Mouse (Mus musculus): Measurements from ENCODE around the gene Rcan1. TPM values are rescaled to one million over a fixed set of nuclear protein-coding genes. Genes with fewer than 3 reads are reported as not detected.

Gene Rcan1
- polyA plus RNA-seq (2017; shearing (Covaris generic)), result 10 to 100 TPM in 1 of 2 experiments, 1 to 10 TPM in 1; 8.3 to 13.5 TPM

GRCm38 (mm10) chr16:92470706-92471105 is at the start of gene Rcan1:
Gene Rcan1, minus strand, starts transcription at chr16:92470867.

GRCm38 (mm10) chr16:92485436-92485835 is 14.8 kb upstream of the Rcan1 start, which contains the start of gene Clic6:
Gene Clic6, plus strand, starts transcription at chr16:92485736.

GRCm38 (mm10) chr16:92359229-92359628 is 111.4 kb downstream of the Rcan1 start, which contains the start of gene Kcne1:
Gene Kcne1, minus strand, starts transcription at chr16:92359468.

Other genes with a start within 250 kb of the Rcan1 start
- under 1 TPM in 1 of 2 experiments, not detected in 1; 0.41 TPM for gene Kcne2, start 178.5 kb downstream of the Rcan1 start, polyA plus RNA-seq (2017; shearing (Covaris generic))
- gene Smim11, start 169.6 kb downstream of the Rcan1 start, polyA plus RNA-seq (2017; shearing (Covaris generic)), result 100 to 1,000 TPM in 1 of 2 experiments, 10 to 100 TPM in 1; 99.0 to 117 TPM
- not detected for gene Fam243, start 149.4 kb downstream of the Rcan1 start, polyA plus RNA-seq (2017; shearing (Covaris generic))
- not detected for gene Kcne1, start 111.4 kb downstream of the Rcan1 start, polyA plus RNA-seq (2017; shearing (Covaris generic))
- gene Clic6, start 14.9 kb upstream of the Rcan1 start, polyA plus RNA-seq (2017; shearing (Covaris generic)), result under 1 TPM in 1 of 2 experiments, not detected in 1; 0.06 TPM